Mouse (Mus musculus): Measurements from ENCODE around the gene Prex1. TPM values are rescaled to one million over a fixed set of nuclear protein-coding genes. Genes with fewer than 3 reads are reported as not detected.

The Prex1 gene
- polyA plus RNA-seq, 1 experiment from 2014 or later: 25.5 TPM

- Histone ChIP-seq H3K4me2 (replicated peaks) (no peak overlapping the region), H3K36me3 (peaks cover 11% of the 10 kb centered on the region; the same call in 1 of the 2 replicates), H3K27ac (replicated peaks) (no peak overlapping the region), H3K27me3 (no peaks in the 10 kb centered on the region), H3K4me1 (peaks cover 15% of the 10 kb centered on the region), H3K9me3 (replicated peaks) (no peaks in the 10 kb centered on the region), H3K9ac (no peak overlapping the region), H3K4me3 (replicated peaks) (no peak overlapping the region)
- 66% methylated on average over 5 of the region's 5 CpGs for WGBS
- no peak for ATAC-seq (ENCODE audit: insufficient number of reproducible peaks, low FRiP score, low TSS enrichment, low read depth)
These were observed 148.1 kb downstream of the Prex1 start for GRCm38 (mm10) chr2:166565503-166565902.

- WGBS: 3% methylated on average over 11 of the region's 11 CpGs
- no peaks in the 10 kb centered on the region for H3K9me3 ChIP-seq (replicated peaks)
These were observed 149.2 kb downstream of the Prex1 start for GRCm38 (mm10) chr2:166564455-166564854.

GRCm38 (mm10) chr2:166563890-166564289, 149.7 kb downstream of the Prex1 start:
- Histone ChIP-seq H3K27ac (replicated peaks) (no peak overlapping the region), H3K4me3 (replicated peaks) (no peak overlapping the region), H3K9ac (no peak overlapping the region), H3K4me2 (replicated peaks) (peak overlapping the region; percentile 46), H3K27me3 (no peaks in the 10 kb centered on the region), H3K36me3 (peaks cover 11% of the 10 kb centered on the region; the same call in 1 of the 2 replicates), H3K4me1 (peaks cover 24% of the 10 kb centered on the region), H3K9me3 (replicated peaks) (no peaks in the 10 kb centered on the region)
- ATAC-seq (ENCODE audit: insufficient number of reproducible peaks, low FRiP score, low TSS enrichment, low read depth): 0 out of 2 replicates have a peak, but pooled peaks have one; percentile 59
- WGBS: 6% methylated on average over 6 of the region's 6 CpGs

More at GRCm38 (mm10) chr2:166564455-166564854, 149.2 kb downstream of the Prex1 start:
- Histone ChIP-seq H3K4me3 (replicated peaks) (peak overlapping the region; percentile 17; the same call in 1 of the 2 replicates), H3K27me3 (no peaks in the 10 kb centered on the region), H3K9ac (no peak overlapping the region), H3K36me3 (peaks cover 11% of the 10 kb centered on the region; the same call in 1 of the 2 replicates), H3K4me1 (peaks cover 22% of the 10 kb centered on the region), H3K4me2 (replicated peaks) (peak overlapping the region; percentile 46), H3K27ac (replicated peaks) (no peak overlapping the region)
- ATAC-seq (ENCODE audit: insufficient number of reproducible peaks, low FRiP score, low TSS enrichment, low read depth): peak; percentile 30; the same call in 1 of the 2 replicates

GRCm38 (mm10) chr2:166563076-166563475, 150.6 kb downstream of the Prex1 start:
- Histone ChIP-seq H3K4me1 (peaks cover 26% of the 10 kb centered on the region), H3K9me3 (replicated peaks) (no peaks in the 10 kb centered on the region), H3K27me3 (no peaks in the 10 kb centered on the region), H3K9ac (no peak overlapping the region), H3K4me3 (replicated peaks) (no peak overlapping the region), H3K27ac (replicated peaks) (no peak overlapping the region), H3K36me3 (peaks cover 8% of the 10 kb centered on the region; the same call in 1 of the 2 replicates), H3K4me2 (replicated peaks) (no peak overlapping the region)
- WGBS: 88% methylated on average over 9 of the region's 9 CpGs
- no peak for ATAC-seq (ENCODE audit: insufficient number of reproducible peaks, low FRiP score, low TSS enrichment, low read depth)

GRCm38 (mm10) chr2:166561781-166562180, 151.9 kb downstream of the Prex1 start:
- 56% methylated on average over 7 of the region's 7 CpGs for WGBS
- Histone ChIP-seq H3K9me3 (replicated peaks) (no peaks in the 10 kb centered on the region), H3K27me3 (no peaks in the 10 kb centered on the region), H3K27ac (replicated peaks) (no peak overlapping the region), H3K4me2 (replicated peaks) (no peak overlapping the region), H3K36me3 (no peaks in the 10 kb centered on the region), H3K9ac (no peak overlapping the region), H3K4me1 (peaks cover 29% of the 10 kb centered on the region), H3K4me3 (replicated peaks) (no peak overlapping the region)
- no peak for ATAC-seq (ENCODE audit: insufficient number of reproducible peaks, low FRiP score, low TSS enrichment, low read depth)

GRCm38 (mm10) chr2:166560826-166561225, 152.8 kb downstream of the Prex1 start:
- WGBS: 76% methylated on average over 7 of the region's 7 CpGs
- no peak for ATAC-seq (ENCODE audit: insufficient number of reproducible peaks, low FRiP score, low TSS enrichment, low read depth)
- no peaks in the 10 kb centered on the region for H3K36me3 ChIP-seq

GRCm38 (mm10) chr2:166559531-166559930, 154.1 kb downstream of the Prex1 start:
- Histone ChIP-seq H3K36me3 (no peaks in the 10 kb centered on the region), H3K9me3 (replicated peaks) (no peaks in the 10 kb centered on the region), H3K4me1 (peaks cover 28% of the 10 kb centered on the region), H3K4me2 (replicated peaks) (no peak overlapping the region), H3K27ac (replicated peaks) (no peak overlapping the region), H3K9ac (no peak overlapping the region), H3K4me3 (replicated peaks) (no peak overlapping the region), H3K27me3 (no peaks in the 10 kb centered on the region)
- 30% methylated on average over 10 of the region's 10 CpGs for WGBS
- ATAC-seq (ENCODE audit: insufficient number of reproducible peaks, low FRiP score, low TSS enrichment, low read depth): no peak

More at GRCm38 (mm10) chr2:166560826-166561225, 152.8 kb downstream of the Prex1 start:
- no peak overlapping the region for H3K9ac ChIP-seq
- H3K27ac ChIP-seq (replicated peaks): no peak overlapping the region
- H3K27me3 ChIP-seq: no peaks in the 10 kb centered on the region
- H3K4me3 ChIP-seq (replicated peaks): no peak overlapping the region
- no peak overlapping the region for H3K4me2 ChIP-seq (replicated peaks)
- H3K9me3 ChIP-seq (replicated peaks): no peaks in the 10 kb centered on the region
- H3K4me1 ChIP-seq: peaks cover 29% of the 10 kb centered on the region

- no peak overlapping the region for H3K4me3 ChIP-seq (replicated peaks)
- no peak overlapping the region for H3K9ac ChIP-seq
- H3K9me3 ChIP-seq (replicated peaks): no peaks in the 10 kb centered on the region
- 59% methylated on average over 2 of the region's 2 CpGs for WGBS
- no peaks in the 10 kb centered on the region for H3K27me3 ChIP-seq
- H3K36me3 ChIP-seq: no peaks in the 10 kb centered on the region
- ATAC-seq (ENCODE audit: insufficient number of reproducible peaks, low FRiP score, low TSS enrichment, low read depth): no peak
- H3K27ac ChIP-seq (replicated peaks): no peak overlapping the region
- peaks cover 26% of the 10 kb centered on the region for H3K4me1 ChIP-seq
- no peak overlapping the region for H3K4me2 ChIP-seq (replicated peaks)
These were observed 158.1 kb downstream of the Prex1 start for GRCm38 (mm10) chr2:166555508-166555907.

- no peaks in the 10 kb centered on the region for H3K27me3 ChIP-seq
- H3K9me3 ChIP-seq (replicated peaks): no peaks in the 10 kb centered on the region
- H3K4me2 ChIP-seq (replicated peaks): no peak overlapping the region
- H3K27ac ChIP-seq (replicated peaks): no peak overlapping the region
- no peak overlapping the region for H3K4me3 ChIP-seq (replicated peaks)
- H3K9ac ChIP-seq: no peak overlapping the region
- no peaks in the 10 kb centered on the region for H3K36me3 ChIP-seq
- WGBS: 82% methylated on average over 11 of the region's 11 CpGs
- peaks cover 16% of the 10 kb centered on the region for H3K4me1 ChIP-seq
- ATAC-seq (ENCODE audit: insufficient number of reproducible peaks, low FRiP score, low TSS enrichment, low read depth): no peak
These were observed 159.5 kb downstream of the Prex1 start for GRCm38 (mm10) chr2:166554169-166554505.

GRCm38 (mm10) chr2:166553502-166554168, 160.0 kb downstream of the Prex1 start:
- no peaks in the 10 kb centered on the region for H3K9me3 ChIP-seq (replicated peaks)
- no peaks in the 10 kb centered on the region for H3K36me3 ChIP-seq
- peak overlapping the region; percentile 6; the same call in 1 of the 2 replicates for H3K4me2 ChIP-seq (replicated peaks)
- peak; percentile 52; the same call in 1 of the 2 replicates for ATAC-seq (ENCODE audit: insufficient number of reproducible peaks, low FRiP score, low TSS enrichment, low read depth)
- no peak overlapping the region for H3K9ac ChIP-seq
- 38% methylated on average over 18 of the region's 18 CpGs for WGBS
- H3K4me3 ChIP-seq (replicated peaks): no peak overlapping the region
- H3K27me3 ChIP-seq: no peaks in the 10 kb centered on the region
- no peak overlapping the region for H3K27ac ChIP-seq (replicated peaks)
- H3K4me1 ChIP-seq: peaks cover 16% of the 10 kb centered on the region

GRCm38 (mm10) chr2:166552657-166553056, 161.0 kb downstream of the Prex1 start:
- peaks cover 11% of the 10 kb centered on the region for H3K4me1 ChIP-seq
- no peak for ATAC-seq (ENCODE audit: insufficient number of reproducible peaks, low FRiP score, low TSS enrichment, low read depth)
- 66% methylated on average over 6 of the region's 6 CpGs for WGBS
- H3K4me2 ChIP-seq (replicated peaks): no peak overlapping the region
- H3K27me3 ChIP-seq: no peaks in the 10 kb centered on the region
- H3K9ac ChIP-seq: no peak overlapping the region
- no peaks in the 10 kb centered on the region for H3K9me3 ChIP-seq (replicated peaks)
- H3K4me3 ChIP-seq (replicated peaks): no peak overlapping the region
- no peaks in the 10 kb centered on the region for H3K36me3 ChIP-seq
- H3K27ac ChIP-seq (replicated peaks): no peak overlapping the region
